Mouse (Mus musculus): Measurements from ENCODE around the gene Dclk1. TPM values are rescaled to one million over a fixed set of nuclear protein-coding genes. Genes with fewer than 3 reads are reported as not detected.

Gene Dclk1
- polyA plus RNA-seq, 1 experiment from 2014 or later, result 253 TPM

DNA sequence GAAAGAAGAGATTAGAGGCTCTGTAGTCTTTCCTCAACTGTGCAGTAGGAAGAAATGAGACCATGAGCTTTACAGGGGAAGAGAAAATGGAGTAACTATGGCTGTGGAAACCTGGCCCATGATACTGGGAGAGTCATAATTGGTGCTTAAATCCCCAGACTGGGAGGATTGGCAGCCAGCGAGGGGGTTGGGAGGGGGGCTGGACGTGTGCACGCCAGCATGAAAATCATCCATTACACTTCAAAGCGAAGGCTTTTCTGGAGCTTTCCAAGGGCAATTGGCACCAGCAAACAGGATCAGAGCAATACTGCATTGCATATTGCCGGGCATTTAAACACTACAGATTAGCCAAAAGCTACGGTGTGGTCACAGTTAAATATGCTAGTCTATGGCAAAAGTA, 313.7 kb downstream of the Dclk1 start:
- Histone ChIP-seq H3K4me3 (no peak overlapping the region), H3K27ac (replicated peaks) (no peak overlapping the region), H3K4me2 (replicated peaks) (no peak overlapping the region), H3K36me3 (no peaks in the 10 kb centered on the region), H3K4me1 (no peaks in the 10 kb centered on the region), H3K9ac (replicated peaks) (no peak overlapping the region), H3K27me3 (no peaks in the 10 kb centered on the region), H3K9me3 (no peaks in the 10 kb centered on the region)
- WGBS, result 48% methylated on average over 6 of the region's 6 CpGs
- no peak for ATAC-seq (replicated peaks)

DNA sequence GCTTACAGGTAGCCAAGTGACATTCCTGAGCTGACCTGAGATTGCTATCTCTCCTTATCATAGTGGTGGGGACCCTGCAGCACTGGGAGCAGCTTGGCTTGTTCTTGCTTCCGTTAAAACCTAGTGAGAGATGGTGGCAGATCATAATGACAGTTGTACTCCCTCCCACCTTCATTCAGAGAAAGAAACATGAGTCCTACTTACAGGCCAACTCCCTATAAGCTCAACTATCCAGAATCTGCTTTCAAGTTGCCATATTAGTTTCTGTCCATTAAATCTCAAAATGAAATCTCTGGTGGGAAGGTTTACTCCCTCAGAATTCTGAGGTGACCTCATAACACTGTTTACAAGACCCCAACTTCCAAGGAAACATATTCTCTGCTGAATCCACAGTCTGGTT, 316.4 kb downstream of the Dclk1 start:
- WGBS, result 71% methylated on average over 1 of the region's 1 CpGs
- ATAC-seq (replicated peaks), result no peak

DNA sequence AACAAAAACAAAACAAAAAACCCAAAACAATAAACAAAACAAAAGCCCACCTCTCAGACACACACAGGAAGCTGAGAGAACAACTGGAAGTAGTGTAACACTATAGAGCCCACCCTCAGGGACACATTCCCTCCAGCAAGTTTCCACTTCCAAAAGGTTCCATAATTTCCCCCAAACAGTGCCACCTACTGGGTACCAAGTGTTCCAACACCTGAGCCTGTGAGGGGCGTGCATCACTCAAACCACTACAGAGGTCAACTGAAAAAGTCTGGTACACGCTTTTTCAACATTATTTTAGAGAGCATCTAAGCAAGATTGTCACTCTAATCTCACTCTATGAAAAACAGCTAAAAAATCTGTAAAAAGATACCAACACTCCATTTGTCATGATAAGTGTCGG, 325.3 kb downstream of the Dclk1 start:
- ATAC-seq (replicated peaks), result no peak
- WGBS, result 95% methylated on average over 3 of the region's 3 CpGs
- no peak overlapping the region for H3K4me2 ChIP-seq (replicated peaks)
- H3K36me3 ChIP-seq, result no peaks in the 10 kb centered on the region
- H3K4me3 ChIP-seq, result no peak overlapping the region
- no peak overlapping the region for H3K27ac ChIP-seq (replicated peaks)
- H3K9ac ChIP-seq (replicated peaks), result no peak overlapping the region
- no peaks in the 10 kb centered on the region for H3K27me3 ChIP-seq
- H3K4me1 ChIP-seq, result peaks cover 15% of the 10 kb centered on the region
- no peaks in the 10 kb centered on the region for H3K9me3 ChIP-seq

More for the DNA sequence above, 316.4 kb downstream of the Dclk1 start:
- Histone ChIP-seq H3K9me3 (no peaks in the 10 kb centered on the region), H3K27ac (replicated peaks) (no peak overlapping the region), H3K36me3 (no peaks in the 10 kb centered on the region), H3K9ac (replicated peaks) (no peak overlapping the region), H3K4me2 (replicated peaks) (no peak overlapping the region), H3K4me1 (no peaks in the 10 kb centered on the region), H3K27me3 (no peaks in the 10 kb centered on the region), H3K4me3 (no peak overlapping the region)

DNA sequence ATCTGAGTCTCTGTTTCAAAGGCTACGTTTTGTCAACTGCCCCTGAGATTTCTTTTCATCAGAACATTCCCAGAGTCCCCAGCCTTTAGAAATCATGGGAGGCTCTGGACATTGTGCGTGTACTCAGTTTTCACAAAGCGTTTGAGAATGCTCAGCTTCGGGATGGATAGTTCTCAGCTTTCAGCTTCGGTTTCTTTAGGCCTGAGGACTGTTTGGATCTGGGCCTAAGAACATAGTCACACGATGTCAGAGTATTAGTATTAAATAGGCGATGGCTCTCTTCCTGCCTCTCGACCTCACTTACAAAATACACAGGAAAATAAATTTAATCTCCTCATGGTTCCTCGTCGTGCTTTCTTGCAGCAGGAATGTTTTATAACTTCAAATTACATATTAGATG, 327.4 kb downstream of the Dclk1 start:
- Histone ChIP-seq H3K27me3 (no peaks in the 10 kb centered on the region), H3K27ac (replicated peaks) (no peak overlapping the region), H3K36me3 (no peaks in the 10 kb centered on the region), H3K4me1 (peaks cover 15% of the 10 kb centered on the region), H3K4me3 (no peak overlapping the region), H3K4me2 (replicated peaks) (no peak overlapping the region), H3K9ac (replicated peaks) (no peak overlapping the region), H3K9me3 (no peaks in the 10 kb centered on the region)
- 52% methylated on average over 10 of the region's 10 CpGs for WGBS
- ATAC-seq (replicated peaks), result no peak

DNA sequence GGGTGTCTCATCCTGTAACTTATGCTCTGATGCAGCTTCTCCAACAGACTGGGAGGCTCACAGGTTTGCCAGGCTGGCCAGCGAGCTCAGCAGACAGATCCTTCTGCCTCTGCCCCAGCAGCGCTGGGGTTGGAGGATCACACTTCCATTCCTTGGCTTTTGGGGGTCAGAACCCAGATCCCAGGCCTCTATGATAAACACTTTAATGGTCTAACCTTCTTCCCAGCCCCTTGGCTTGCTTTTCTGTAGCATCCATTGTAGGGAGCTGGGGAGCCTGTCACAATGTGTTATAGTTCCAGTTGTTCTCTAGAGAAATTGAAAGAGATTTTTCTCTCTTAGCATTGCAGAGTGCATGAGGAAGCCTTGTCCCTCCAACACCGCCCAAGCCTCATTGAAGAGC, 328.9 kb downstream of the Dclk1 start:
- Histone ChIP-seq H3K9me3 (no peaks in the 10 kb centered on the region), H3K27ac (replicated peaks) (no peak overlapping the region), H3K4me2 (replicated peaks) (no peak overlapping the region), H3K27me3 (no peaks in the 10 kb centered on the region), H3K4me1 (peaks cover 15% of the 10 kb centered on the region), H3K4me3 (no peak overlapping the region), H3K9ac (replicated peaks) (no peak overlapping the region), H3K36me3 (no peaks in the 10 kb centered on the region)
- WGBS, result 92% methylated on average over 3 of the region's 3 CpGs
- no peak for ATAC-seq (replicated peaks)

DNA sequence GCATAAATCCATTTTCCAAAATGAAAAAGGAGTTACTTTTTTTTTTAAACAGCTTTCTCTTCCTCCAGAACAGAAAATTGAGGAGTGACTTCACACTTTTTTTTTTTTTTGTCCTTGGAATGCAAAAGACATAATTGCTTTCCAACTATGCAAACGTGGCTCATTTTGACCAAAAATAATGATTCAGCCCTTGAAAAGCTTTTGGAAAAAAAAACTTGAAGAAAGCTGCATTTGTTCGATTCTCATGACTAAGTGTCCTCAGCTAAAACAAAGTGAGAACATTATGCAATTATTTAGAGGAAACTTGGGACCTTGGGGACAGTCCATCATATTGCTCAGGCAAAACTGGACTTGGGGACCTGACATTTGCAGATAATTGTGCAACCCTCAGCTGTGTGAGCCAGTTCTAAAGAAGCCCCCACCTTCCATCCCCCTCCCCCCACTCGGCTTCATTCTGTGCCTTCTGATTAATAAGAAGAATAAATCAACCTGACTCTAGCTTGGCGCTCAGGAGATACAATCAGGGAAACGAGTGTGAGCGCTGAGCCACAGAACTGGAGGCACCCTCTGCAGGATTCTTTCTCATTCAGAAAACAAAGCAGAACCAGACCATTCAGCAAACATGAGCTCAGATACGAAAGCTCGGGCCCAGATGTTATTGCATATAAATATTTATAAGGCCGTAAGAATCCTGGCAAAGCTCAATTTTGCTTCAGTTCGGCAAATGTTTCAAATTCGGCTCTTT, 329.6 kb downstream of the Dclk1 start:
- Histone ChIP-seq H3K4me1 (peaks cover 15% of the 10 kb centered on the region), H3K27ac (replicated peaks) (0 out of 2 replicates have a peak overlapping the region, but pooled peaks have one; percentile 48), H3K4me2 (replicated peaks) (no peak overlapping the region; the same call in 1 of the 2 replicates), H3K36me3 (no peaks in the 10 kb centered on the region), H3K9me3 (no peaks in the 10 kb centered on the region), H3K4me3 (no peak overlapping the region), H3K9ac (replicated peaks) (no peak overlapping the region), H3K27me3 (no peaks in the 10 kb centered on the region)
- 22% methylated on average over 11 of the region's 11 CpGs for WGBS
- peak; percentile 80 for ATAC-seq (replicated peaks)

DNA sequence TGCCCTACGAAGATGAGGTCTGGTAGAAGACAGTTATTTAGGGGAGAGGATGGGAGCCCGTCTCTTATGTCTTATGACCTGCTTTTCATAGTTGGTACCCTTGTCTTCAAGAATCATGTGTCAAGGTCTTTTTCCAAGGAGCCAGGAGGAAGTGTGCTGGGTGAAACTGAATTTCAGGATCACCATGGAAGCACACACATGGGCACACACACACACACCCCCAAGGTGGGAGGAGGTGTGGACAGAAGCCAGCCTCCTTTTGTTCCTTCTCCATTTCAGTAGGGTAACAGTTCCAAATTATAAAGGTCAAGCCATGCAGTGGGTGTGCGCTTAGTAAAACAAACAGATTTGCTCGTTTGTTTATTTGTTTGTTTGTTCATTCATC, 330.1 kb downstream of the Dclk1 start:
- Histone ChIP-seq H3K4me1 (peaks cover 15% of the 10 kb centered on the region), H3K27ac (replicated peaks) (0 out of 2 replicates have a peak overlapping the region, but pooled peaks have one; percentile 48), H3K4me3 (no peak overlapping the region), H3K9me3 (no peaks in the 10 kb centered on the region), H3K4me2 (replicated peaks) (no peak overlapping the region), H3K36me3 (no peaks in the 10 kb centered on the region), H3K27me3 (no peaks in the 10 kb centered on the region), H3K9ac (replicated peaks) (no peak overlapping the region)
- 62% methylated on average over 4 of the region's 4 CpGs for WGBS
- ATAC-seq (replicated peaks), result peak; percentile 55; the same call in 1 of the 2 replicates

DNA sequence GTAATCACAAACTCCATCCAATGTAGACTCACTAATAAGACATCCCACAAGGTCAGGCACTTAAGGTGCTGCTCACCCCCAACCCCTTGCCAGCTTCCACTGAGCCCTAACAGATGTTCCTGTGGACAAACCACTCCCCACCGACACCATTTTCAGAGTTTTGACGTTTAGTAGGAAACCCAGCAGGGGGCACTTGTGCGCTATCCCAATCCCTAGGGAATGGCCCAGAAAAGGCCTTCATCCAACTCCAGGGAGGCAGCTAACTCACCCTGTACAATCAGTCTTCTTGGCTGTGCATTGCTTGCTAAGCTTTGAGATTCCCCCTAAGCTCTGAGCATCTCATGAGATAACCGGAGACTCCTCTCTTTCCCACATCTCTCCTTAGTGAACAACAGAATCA, 331.8 kb downstream of the Dclk1 start:
- 64% methylated on average over 4 of the region's 4 CpGs for WGBS
- Histone ChIP-seq H3K4me2 (replicated peaks) (no peak overlapping the region), H3K9ac (replicated peaks) (no peak overlapping the region), H3K4me3 (no peak overlapping the region), H3K27me3 (no peaks in the 10 kb centered on the region), H3K36me3 (no peaks in the 10 kb centered on the region), H3K4me1 (peaks cover 15% of the 10 kb centered on the region), H3K9me3 (no peaks in the 10 kb centered on the region), H3K27ac (replicated peaks) (no peak overlapping the region)
- no peak for ATAC-seq (replicated peaks)

DNA sequence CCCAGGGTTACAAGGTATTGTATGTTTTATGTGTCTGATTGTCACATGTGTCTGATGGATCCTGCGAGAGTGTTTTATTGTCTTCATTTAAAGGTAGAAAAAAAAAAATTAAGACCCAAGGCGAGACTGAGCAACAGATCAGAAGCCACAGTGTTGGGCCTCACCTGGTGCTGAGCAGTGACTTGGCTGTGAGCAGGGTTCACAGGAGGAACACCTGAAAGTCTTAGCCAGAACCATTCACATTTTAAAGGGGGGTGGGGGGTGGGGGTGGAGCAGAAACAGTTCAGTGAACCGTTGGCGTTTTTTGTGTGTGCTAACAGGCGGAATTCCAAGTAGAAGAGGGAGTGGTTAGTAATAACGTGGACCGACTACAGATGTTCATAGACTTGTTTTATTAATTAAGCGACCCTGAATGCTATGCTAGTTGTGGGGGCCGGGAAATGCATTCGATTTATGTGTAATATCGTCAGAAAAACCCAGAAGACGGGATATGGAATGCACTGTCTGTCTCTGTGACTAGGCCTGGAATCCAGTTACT, 345.3 kb downstream of the Dclk1 start:
- no peaks in the 10 kb centered on the region for H3K27me3 ChIP-seq
- no peak overlapping the region for H3K9ac ChIP-seq (replicated peaks)
- WGBS, result 19% methylated on average over 12 of the region's 12 CpGs
- no peak overlapping the region for H3K4me3 ChIP-seq
- H3K4me1 ChIP-seq, result peaks cover 20% of the 10 kb centered on the region
- ATAC-seq (replicated peaks), result 0 out of 2 replicates have a peak, but pooled peaks have one; percentile 35
- H3K27ac ChIP-seq (replicated peaks), result no peak overlapping the region
- H3K9me3 ChIP-seq, result no peaks in the 10 kb centered on the region
- H3K36me3 ChIP-seq, result no peaks in the 10 kb centered on the region
- H3K4me2 ChIP-seq (replicated peaks), result no peak overlapping the region

DNA sequence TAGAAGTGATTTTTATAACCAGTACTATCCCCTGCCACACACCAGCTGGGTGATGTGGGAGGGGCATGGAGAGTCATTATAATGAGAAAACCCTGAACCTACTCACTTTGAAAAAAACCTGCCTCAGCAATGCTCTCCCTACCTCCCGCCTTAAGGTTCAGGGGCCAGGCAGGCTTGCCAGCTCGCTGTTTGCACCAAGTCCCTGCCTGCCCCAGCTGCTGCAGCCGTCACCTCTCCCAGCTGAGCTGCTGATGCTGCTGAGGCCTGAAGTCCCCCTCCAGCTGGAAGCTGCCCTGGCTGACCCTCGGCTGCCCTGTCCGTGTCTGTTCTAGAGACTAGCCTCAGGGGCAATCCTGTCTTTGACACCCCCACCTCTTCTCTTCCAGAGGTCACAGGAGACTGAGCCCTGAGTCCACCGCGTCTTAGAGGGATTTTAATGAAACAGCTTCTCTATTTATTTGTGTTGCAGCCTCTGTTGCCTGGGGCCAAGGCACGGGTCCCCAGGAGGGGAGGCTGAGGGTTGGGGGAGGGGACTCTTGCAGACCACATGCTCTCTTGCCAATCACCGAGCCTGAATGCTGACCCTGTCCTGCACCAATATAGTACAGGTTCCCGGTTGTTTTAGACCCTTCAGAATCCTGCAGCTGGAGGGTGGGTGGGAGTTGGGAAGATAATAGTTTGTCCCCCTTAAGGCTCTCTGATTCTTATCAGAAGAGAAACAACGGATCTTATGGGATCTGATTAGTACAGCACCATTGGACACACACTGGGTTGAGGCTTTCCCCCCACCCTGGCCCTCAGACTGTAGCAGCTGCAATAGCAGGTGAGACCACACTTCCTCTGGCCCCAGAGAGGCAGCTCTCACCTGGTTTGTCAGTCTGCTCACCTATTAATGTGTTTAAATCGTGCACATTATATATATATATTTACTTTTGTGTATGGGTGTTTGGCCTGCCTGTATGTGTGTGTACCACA, 346.1 kb downstream of the Dclk1 start:
- H3K4me3 ChIP-seq, result no peak overlapping the region
- ATAC-seq (replicated peaks), result peak; percentile 71
- H3K4me1 ChIP-seq, result peaks cover 20% of the 10 kb centered on the region
- H3K36me3 ChIP-seq, result no peaks in the 10 kb centered on the region
- no peak overlapping the region for H3K4me2 ChIP-seq (replicated peaks)
- no peak overlapping the region for H3K9ac ChIP-seq (replicated peaks)
- WGBS, result 12% methylated on average over 12 of the region's 12 CpGs
- no peak overlapping the region; the same call in 1 of the 2 replicates for H3K27ac ChIP-seq (replicated peaks)
- H3K9me3 ChIP-seq, result no peaks in the 10 kb centered on the region
- H3K27me3 ChIP-seq, result no peaks in the 10 kb centered on the region
